Mouse (Mus musculus): ENCODE data around the gene Pagr1a.
A peak's percentile ranks its signal among the peaks of the same experiment; 100 is the strongest.

The Pagr1a gene

GRCm38 (mm10) chr7:127016971-127017949 is at the start of gene Pagr1a:
TSS of gene Pagr1a (minus strand) at chr7:127017352.
- peak; percentile 100 for DNase-seq (ENCODE audit: low read depth, low spot score)

- DNase-seq (ENCODE audit: low read depth, low spot score) = peak; percentile 57
Observed at GRCm38 (mm10) chr7:127066317-127066716, 49.2 kb upstream of the Pagr1a start.

GRCm38 (mm10) chr7:127065538-127065937 is 48.4 kb upstream of the Pagr1a start:
- no peak for DNase-seq (ENCODE audit: low read depth, low spot score)

GRCm38 (mm10) chr7:127055026-127055585 is 38.0 kb upstream of the Pagr1a start:
- peak; percentile 62 for DNase-seq (ENCODE audit: low read depth, low spot score)

GRCm38 (mm10) chr7:127041851-127042672 is 24.9 kb upstream of the Pagr1a start, which contains the start of gene Kif22:
TSS of gene Kif22 (minus strand) at chr7:127042471.
- peak; percentile 94 for DNase-seq (ENCODE audit: low read depth, low spot score)

GRCm38 (mm10) chr7:127031244-127031643 is 14.1 kb upstream of the Pagr1a start:
- no peak for DNase-seq (ENCODE audit: low read depth, low spot score)

GRCm38 (mm10) chr7:127030172-127030571 is 13.0 kb upstream of the Pagr1a start:
- no peak for DNase-seq (ENCODE audit: low read depth, low spot score)

- peak; percentile 61 for DNase-seq (ENCODE audit: low read depth, low spot score)
Observed at GRCm38 (mm10) chr7:127027885-127028284, 10.7 kb upstream of the Pagr1a start.

GRCm38 (mm10) chr7:127026984-127027726 is 10.0 kb upstream of the Pagr1a start, which contains the start of gene Maz:
TSS of gene Maz (minus strand) at chr7:127027037.
- peak; percentile 100 for DNase-seq (ENCODE audit: low read depth, low spot score)

- DNase-seq (ENCODE audit: low read depth, low spot score) = no peak
Observed at GRCm38 (mm10) chr7:127026616-127026983, 9.4 kb upstream of the Pagr1a start.

GRCm38 (mm10) chr7:127026161-127026600 is 9.0 kb upstream of the Pagr1a start:
- DNase-seq (ENCODE audit: low read depth, low spot score) = peak; percentile 69

- DNase-seq (ENCODE audit: low read depth, low spot score) = peak; percentile 45
Observed at GRCm38 (mm10) chr7:127025556-127026160, 8.5 kb upstream of the Pagr1a start.

- DNase-seq (ENCODE audit: low read depth, low spot score) = peak; percentile 97
Observed at GRCm38 (mm10) chr7:127024755-127025555, 7.8 kb upstream of the Pagr1a start.

- peak; percentile 57 for DNase-seq (ENCODE audit: low read depth, low spot score)
Observed at GRCm38 (mm10) chr7:127023896-127024690, 6.9 kb upstream of the Pagr1a start.

GRCm38 (mm10) chr7:127023272-127023691 is 6.1 kb upstream of the Pagr1a start:
- DNase-seq (ENCODE audit: low read depth, low spot score) = no peak

- no peak for DNase-seq (ENCODE audit: low read depth, low spot score)
Observed at GRCm38 (mm10) chr7:127022528-127023271, 5.5 kb upstream of the Pagr1a start.

- no peak for DNase-seq (ENCODE audit: low read depth, low spot score)
Observed at GRCm38 (mm10) chr7:127021563-127022527, 4.7 kb upstream of the Pagr1a start.

Measured in brain, adult 2 months (tissue).